Mouse (Mus musculus) layer of hippocampus, adult 8-10 months (tissue): ENCODE data around the gene Zic2. TPM values are rescaled to one million over a fixed set of nuclear protein-coding genes. Genes with fewer than 3 reads are reported as not detected.
"Not testable (repeated sequence)": the region's sequence is repeated elsewhere in the genome, so short reads cannot be mapped to it uniquely, and the experiment has no call there.

ENCODE experiments used
- DNase-seq, 2 experiments: peaks; one replicate each; pipeline ENCODE4 v3.0.0; 2022; ENCODE audit warnings: low spot score in 2 of 2
- total RNA-seq, 4 experiments: library from RNA; stranded (reverse); gene quantifications; 2 replicates each; pipeline ENCODE4 v1.2.4; 2022

Gene Zic2
- 10 to 100 TPM; 15.0 to 20.8 (median 18.6) TPM for total RNA-seq

DNA sequence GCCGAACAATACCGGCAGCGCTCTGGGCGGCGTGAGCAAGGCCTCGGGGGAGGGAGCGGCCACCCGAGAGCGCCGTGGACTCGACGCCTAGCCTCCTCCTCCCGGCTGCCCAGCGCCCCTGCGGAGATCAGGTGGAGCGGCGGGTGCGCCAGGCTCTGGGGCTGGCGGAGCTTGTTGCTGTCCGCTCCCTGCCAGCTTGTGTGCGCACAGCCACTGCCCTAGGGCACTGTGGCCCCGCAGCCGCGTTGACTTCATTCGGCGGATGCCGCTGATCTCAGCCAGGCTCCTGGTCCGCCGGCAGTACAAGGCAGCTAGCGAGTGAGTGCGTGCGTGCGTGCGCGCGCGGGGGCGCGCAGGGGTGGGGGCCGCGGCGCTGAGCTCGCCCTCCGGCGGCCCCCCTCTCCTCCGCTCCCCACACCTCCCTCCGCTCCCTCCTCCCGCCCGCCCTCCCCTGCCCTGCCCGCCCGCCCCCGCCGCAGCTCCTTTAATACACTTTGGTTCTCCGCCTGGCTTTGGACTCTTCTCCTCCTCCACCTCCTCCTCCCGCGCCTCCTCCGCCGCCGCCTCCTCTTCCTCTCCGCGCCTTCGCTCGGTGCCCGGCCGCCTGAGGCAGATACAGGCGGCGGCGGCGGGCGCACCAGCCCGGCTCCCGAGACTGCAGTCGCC, at the start of gene Zic2:
Gene Zic2, plus strand, starts transcription at position 545 of the 666 bp plus-strand sequence.
- DNase-seq: peak in 1 of 2 experiments; percentile 52

DNA sequence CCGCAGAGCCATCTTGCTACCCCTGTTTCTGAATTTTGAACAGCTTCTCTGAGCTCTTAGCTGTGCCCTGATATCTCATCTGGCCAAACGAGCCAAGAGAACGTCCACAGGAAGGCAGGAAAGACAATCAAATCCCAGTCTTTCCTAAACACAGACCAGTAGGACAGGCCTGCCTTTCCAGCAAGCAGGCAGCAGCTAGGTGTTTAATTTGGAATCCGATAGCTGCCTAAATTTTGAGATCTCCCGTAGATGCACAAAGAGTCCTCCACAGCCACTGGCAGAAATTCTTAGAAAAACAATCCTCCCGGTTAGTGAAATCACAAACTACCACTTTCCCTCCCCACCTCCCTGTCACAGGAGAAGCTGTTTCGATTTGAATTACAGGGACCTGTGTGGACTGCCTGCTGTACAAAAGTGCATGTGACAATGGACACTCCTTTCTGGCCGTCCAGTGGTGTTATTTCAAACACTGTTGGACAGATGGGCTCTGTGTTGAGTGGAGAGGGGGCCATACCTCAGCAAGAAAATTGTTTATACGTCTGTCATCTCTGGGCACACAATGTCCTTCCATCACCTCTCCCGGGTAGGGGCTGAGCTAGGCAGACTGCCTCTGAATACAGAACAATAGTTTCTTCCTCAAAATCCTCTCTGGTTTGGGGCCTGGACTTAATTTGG, 48.6 kb upstream of the Zic2 start:
- no peak for DNase-seq

DNA sequence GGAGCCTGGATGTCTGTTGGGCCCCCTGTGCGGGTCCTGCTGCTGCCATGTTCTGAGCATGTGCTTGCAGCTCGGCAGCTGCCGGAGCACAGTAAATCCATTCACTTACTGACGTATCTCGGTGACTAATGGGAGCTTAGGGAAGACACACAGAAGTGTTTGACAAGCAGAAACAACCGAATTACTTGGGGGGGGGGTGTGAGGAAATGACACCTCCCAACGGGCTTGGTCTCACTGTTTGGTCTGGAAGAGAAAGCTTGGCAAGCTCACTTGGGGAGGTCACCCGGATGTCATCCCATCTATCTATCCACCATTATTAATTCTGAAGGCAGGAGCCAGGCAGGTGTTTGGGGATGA, 48.1 kb upstream of the Zic2 start:
- DNase-seq: no peak

DNA sequence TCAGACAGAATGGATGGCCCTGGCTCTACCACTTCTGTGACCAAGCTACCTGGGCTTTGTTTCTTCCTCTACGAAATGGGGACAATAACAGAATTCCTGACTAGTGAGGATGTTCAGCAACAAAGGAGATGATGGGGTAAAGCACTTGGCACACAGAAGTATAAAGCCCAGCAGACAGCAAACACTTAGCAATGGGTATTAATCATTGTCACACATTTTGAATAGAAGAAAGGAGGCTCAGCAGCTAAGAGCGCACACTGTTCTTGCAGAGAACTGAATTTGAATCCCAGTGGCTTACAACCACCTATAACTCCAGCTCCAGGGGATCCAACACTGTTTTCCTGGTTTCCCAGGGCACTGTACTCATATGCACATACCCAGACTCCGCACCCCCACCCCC, 47.6 kb upstream of the Zic2 start:
- no peak for DNase-seq

DNA sequence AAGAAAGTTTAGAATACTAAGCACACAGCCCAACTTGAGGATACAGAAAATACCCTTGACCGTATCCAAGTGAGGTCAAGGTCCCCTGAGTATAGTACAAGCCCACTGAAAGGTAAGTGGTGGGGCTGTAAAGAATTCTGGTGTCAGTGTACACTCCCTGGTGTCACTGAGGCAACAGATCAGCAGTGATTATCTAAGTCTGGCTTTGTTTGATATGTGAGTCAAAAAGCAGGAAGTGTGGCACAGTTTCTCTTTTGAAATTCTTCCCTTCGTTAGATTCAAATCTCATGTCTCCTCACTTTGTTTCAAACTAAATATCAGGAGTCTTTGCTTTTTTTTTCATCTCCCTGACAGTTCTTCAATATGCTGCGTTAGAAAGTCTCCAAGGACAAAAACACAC, 42.7 kb upstream of the Zic2 start:
- DNase-seq: no peak

DNA sequence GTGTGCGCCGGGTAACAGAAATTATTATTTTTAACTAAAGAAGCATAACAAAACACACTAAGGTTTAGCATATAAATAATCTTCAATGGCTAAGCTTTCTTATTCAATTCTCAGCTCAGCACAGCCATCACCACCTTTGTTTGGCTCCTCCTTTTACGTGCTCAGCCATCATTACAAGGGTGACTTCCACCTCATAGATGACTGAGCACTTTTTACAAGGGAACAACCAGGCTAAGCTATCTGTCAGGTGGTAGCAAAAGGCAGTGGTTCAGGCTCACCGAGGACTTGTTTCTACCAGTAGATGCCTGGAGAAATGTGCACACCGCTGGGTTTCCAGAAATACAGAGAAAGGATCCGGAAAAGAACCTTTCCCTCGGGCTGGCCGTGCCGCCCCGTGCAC, 41.2 kb upstream of the Zic2 start:
- no peak for DNase-seq

DNA sequence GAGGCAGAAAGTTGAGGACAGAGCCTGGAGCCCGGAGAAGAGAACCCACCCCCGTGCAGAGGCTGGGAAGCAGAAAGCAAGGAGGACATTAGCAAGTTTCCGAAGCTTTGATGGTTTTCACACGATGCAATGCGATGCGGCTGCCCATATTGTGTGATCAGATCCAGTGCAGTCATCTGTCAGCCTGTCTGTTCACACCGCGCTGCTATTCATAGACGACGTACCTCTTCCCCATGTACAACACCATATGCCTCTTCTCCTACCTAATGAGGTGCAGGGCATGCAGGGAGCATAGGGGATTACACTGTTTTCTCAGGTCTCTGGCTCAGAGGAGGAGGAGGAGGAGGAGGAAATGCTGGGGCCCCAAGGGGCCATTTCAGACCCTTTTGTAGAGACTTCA, 38.4 kb upstream of the Zic2 start:
- DNase-seq: no peak

DNA sequence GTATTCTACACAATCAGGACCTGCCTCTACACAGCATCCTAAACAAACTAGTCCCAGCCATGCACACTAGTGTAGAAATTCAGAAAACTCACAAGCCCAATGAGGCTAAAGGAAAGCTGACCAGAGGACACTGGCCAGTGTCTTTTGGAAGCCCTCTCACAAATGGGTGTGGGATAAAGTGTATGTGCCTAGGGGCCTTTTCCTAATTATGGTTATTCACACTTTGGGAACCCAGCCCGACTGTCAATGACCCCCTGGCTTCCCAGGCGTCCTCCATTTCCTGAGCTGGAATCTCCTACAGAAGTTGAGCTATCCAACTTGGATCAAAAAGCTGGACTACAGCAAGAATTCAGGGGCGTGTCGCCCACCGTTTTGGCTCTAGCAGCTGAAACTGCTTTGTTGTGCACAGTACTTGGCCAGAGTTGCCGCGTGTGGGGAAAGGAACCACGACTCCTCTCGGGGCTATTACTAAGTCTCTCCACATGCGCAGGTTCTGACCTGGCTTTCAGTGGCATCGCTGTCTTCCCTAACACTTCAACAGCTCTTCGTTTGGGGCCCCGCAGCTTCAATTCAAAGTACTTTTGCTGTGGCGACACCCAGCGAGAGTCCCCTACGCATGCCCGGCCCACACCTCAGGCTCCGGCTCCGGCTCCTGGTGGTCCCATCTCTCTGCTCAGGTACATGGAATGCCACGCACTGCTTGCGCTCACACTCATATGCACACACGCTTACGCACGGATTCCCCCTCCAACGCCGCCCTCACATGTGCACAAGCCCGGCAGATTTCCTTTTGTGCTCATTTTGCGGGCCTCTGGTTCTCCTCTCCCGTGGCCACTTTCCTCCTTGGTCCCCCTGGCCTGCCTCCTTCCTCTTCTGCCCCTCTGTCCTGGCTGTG, 25.4 kb upstream of the Zic2 start:
- DNase-seq: no peak

DNA sequence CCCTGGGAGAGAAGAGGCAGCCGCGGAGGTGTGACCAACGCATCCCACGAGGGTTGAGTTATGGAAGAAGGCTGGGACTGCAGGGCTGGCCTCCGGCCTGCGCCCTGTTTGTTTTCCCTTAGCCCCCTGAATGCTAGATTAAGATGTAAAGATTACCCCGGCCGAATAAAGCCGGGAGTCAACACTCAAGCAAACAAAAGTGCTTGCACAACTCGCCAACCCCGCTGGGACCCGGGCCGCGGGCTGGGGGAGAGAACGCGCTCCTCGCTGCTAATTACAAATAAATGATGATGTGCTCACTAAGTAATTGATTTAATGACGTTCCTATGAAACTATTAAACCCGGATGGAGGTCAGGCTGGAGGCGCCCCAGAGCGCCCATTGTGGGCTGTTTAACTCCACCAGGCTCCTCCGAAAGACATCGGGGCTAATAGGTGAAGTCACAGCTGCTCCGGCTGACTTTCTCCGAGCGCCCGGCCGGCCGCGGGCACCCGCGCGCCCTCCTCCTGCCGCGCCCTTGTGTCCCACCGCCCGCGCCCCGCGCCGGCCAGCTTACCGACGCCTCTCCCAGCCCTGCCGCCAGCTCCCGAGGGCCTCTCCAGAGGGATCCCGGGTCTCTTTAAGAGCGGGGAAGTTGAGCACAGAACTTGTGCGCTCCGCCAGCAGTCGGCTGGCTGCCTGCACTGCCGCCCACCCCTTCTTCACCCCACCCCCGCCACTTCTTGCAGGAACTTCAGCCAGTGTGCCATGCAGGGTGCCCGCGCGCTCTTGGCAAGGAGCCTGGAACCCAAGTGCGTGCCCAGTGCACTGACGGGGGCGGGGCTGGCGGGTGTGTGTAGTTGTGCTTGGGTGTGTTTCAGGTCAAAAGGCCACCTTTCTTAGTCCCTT, 24.5 kb upstream of the Zic2 start, which contains the start of gene Gm5089:
Gene Gm5089, minus strand, starts transcription at position 620 of the 887 bp plus-strand sequence.
- DNase-seq: peak in 1 of 2 experiments; percentile 43

DNA sequence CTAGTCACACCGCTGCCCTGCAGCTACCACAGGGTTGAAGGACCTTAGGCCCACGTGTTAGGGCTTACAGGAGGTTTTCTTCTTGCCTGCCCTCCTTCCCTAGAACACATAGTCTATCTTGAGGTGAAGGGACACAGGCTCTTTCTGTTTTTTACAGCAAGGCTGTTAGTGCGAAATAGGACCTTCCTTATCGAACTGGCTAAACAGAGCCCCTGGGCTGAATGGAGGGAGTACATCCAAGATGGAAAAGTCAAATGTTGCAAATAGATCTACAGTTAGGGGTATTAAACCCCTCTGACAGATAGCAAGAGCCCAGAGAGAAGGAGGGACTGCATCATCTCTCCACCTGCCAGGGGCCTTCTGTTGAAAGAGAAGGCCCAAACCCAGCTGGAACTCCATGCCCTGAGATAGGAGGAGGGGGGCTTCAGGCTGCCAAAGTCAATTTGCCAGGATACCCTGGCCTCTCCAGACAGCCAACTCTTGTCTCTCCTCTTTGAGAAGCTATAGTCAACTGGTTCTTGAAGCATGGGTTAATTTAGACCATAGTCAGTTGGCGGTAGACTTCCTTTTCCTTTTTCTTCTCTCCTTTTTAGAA, 23.6 kb upstream of the Zic2 start:
- DNase-seq: no peak

DNA sequence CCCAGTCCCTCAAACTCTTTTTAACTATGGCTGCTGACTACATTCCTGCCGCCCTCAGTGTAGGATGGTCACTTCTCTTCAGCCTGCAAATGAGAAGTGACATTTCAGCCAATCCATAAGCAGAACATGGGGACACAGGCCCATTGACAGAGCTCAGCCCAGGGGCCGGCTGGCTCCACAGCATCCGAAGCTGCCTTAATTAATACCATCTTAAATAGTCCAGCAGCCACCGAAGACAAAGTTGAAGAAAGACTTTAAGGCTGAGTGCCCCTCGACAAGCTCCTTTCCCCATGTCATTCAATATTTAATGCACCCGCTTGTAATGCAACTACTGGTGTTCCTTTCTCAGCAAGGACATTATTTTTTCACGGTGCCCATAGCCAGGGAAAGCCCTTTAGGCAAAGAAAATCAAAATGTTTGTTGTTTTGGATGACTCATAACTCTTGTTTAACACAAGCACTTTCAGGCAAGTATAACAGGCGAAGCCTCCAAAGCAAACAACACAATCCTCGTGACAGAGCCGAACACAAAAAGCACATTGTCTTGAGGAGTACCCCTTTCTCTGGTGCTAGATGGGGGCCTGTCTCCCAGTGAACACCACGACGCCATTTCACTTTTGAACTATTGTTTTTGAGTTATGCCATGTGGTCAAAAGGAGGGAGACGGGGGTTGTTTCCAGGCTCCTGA, 22.4 kb upstream of the Zic2 start:
- DNase-seq: no peak

DNA sequence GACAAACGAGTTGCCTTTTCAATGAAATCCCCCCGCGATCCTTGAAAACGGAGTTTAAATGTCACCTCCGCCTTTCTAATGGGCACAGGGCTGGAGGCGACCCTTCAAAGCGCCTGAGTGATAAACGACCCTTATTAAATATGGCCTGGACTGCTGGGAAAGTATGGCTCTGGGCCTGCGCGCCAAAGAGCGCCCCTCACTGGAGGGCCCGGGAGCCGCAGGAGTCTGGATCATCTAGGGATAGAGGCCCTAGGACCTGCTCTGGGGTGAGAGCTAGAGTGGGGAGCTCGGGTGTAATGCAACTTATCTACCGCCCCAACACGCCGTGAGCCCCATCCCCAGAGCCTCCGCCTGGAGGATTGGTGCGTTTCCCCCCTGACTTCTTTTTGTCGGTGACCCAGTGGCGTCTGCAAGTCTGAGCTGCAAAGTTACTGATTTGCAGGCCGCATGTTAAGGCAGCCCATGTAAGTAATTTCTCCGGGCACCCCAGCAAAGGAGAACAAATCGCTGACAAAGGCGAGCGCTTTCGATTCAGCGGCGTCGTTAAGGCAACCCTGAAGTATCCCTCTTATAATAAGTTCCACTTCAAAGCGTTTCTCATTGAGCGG, 21.7 kb upstream of the Zic2 start:
- DNase-seq: peak; percentile 55 to 65

DNA sequence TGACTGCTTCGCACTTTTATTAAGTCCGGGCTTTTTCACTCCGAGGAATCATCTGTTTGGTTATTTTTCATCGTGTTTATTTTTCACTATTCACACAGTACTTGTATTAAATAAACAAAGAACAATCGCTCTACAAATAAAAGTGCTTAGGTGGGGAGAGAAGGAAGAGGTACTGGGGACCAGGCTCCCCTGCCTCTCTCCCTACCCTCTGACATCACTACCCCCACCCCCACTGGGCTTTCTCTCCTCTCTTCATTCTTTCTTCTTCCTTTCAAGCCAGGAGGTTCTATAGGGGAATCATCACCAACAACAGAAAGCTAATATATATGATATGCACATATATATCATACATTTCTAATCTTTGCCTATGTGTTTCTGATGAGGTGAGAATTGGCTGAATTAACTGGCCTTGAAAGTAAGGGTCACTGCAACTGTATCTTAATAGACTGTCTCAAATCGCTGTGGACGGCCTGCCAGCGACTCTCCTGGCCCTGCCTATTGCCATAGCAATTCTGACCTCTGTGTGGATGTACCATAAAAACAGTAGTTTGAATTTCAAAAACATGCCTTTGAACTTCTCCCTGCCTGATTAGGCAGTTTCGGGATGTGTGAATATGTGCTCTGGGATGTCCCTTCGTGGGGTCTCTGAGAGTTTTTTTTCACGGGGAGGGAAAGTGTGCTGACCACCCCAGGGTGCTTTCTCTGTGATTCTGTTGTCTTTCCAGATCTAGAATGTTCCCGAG, 21.1 kb upstream of the Zic2 start:
- no peak for DNase-seq

DNA sequence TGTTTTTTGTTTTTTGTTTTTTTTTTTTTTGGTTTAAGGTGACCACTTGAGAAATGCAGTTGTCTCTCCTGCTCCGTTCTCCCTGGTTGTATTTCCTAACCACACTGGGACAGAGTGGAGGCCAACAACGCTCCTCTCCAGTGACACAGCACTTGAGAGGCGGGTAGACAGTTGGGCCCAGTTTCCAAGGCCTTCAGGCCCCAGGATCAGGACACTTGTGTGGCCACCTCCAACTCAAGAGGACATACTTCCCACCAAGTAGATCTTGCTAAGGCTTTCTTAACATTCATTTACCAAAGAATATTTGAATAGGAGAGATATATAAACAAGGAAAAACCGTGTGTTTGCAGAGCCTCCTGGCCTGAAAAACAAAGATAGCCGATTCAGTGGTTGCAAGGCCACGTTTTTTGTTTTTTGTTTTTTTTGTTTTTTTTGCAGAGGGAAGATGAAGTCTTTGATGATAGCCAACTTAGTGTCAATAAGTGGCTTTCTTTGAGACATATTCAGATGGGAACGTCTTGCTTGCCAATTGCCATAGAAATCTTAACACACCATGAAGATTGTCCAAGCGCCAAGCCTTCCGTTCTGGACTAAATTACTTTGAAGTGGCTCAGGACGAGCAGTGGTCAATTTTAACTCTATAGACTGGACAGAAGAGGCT, 20.2 kb upstream of the Zic2 start:
- no peak for DNase-seq

DNA sequence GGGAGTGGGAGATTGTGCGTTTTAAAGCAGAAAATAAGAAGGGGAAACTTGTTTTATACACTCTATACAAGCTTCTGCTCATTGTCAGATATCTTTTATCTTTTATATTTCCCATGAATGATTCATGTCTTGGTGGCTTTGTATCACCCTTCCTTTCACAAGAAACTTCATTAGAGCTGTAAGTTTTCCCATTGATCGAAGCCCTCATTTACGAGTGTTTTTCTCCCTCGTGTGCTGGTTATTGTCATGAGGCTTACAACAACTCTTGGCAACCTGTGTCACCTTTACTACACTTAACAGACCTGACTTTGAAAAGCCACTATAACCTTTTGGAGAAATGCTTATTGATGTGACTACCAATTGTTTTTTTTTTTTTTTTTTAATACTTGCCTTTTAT, 19.7 kb upstream of the Zic2 start:
- no peak for DNase-seq

DNA sequence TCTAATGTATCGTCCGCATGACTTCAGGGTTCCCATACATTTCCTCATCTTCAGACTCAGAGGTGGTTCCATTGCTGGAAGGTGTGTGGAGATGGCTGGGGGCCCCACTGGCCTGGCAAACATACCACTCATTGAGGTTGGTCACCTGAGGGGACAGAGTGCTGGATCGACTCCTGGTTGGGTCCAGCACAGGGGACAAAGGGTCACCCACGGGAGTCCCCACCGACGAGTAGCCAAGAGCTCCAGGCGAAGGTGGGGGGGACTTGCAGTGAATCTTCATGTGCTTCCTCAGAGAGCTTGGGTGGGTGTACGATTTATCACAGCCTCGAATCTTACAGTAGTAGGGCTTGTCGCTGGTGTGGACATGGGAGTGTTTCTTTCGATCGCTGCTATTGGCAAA, 15.9 kb upstream of the Zic2 start:
- not testable (repeated sequence) for DNase-seq

DNA sequence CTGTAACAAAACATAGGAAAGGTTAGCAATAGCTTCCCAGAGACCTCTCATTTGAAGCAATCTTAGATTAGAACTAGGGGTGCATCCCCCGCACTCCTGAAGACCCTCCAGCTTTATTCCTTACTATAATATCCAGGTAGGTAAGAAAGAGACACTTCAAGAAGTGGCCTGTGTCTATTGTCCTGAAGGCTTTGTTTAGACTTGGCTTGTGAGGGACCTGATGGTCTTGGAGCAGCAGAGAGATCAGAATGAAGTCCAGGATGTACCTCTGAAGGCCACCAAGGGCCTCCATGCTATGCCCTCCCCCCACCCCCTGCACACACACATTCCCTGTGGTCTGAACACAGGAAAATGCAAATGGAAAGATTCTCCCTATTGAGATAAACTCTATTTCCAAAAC, 15.5 kb upstream of the Zic2 start:
- no peak for DNase-seq

DNA sequence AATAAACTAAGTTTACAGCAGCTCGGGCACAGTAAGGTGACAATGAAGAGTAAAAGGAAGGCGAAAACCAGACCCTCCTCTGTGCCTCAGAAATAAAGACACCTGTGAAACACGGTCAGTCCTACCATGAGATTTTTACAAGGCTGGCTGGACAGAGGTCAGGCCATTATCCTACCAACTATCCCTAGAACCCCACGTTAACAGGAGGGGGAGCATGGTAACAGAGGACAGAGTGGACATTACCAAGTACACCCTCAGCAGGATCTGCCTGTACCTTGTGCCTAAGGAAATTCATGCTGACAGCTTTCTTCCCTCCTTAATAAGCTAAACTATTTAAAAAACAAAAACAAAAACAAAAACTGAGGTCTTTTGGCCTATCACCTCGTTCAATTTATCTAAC, 15.0 kb upstream of the Zic2 start:
- no peak for DNase-seq

DNA sequence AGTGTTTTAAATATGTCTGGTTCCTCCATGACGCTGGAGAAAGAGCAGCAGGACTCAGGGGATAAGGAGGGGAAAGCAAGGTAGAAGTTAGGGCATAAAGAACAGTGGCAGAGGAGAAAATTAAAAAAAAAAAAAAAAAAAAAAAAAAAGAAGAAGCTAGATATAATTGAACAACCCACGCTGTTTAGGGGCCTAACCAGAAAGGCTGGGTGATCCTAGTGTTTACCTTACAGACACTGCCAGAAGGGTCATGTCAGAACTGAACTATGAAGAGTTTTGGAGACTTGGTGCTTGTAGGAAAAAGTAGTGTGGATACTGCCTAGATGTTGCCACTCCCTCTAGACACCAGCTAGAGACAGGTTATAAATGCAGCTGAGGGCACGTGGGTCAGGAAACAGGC, 13.7 kb upstream of the Zic2 start:
- no peak for DNase-seq
